In genomic region chr7:94314983-94315642, GRCm38 (mm10) we compare ENCODE assay signal across 19 mouse cellular contexts.
"Had no signal": no experiment of that assay in that cellular context is flagged by ENCODE, and none has a peak within 500 bp of the region (broad histone marks: within the 10 kb centered on the region; RNA-seq: fewer than 3 reads in every experiment).

No protein-coding gene starts in this region.

- H3K4me1 ChIP-seq: kidney, embryonic 15.5 days; liver, embryonic 13.5 days had no signal

- H3K9me3 ChIP-seq: kidney, embryonic 15.5 days; liver, embryonic 13.5 days had no signal

- H3K9ac ChIP-seq: kidney, embryonic 15.5 days; liver, embryonic 13.5 days had no signal

- DNase-seq: kidney, adult 8-10 months; kidney, postnatal 10 days; kidney, postnatal 36 days; layer of hippocampus, postnatal 36 days; liver, embryonic 13.5 days; lung, adult 2 months; lung, postnatal 14 days; lung, postnatal 4 days; midbrain, embryonic 14.5 days; right cerebral cortex, adult 18-20 months; right cerebral cortex, postnatal 14 days; right cerebral cortex, postnatal 4 days; thymus, adult 2 months; thymus, postnatal 14 days; thymus, postnatal 4 days had no signal

- H3K36me3 ChIP-seq: kidney, embryonic 15.5 days; liver, embryonic 13.5 days had no signal

- H3K27ac ChIP-seq: kidney, embryonic 15.5 days; left cerebral cortex, adult 2 months; liver, embryonic 13.5 days; stomach, postnatal 0 days had no signal

- H3K4me2 ChIP-seq: kidney, embryonic 15.5 days; liver, embryonic 13.5 days; midbrain, embryonic 11.5 days had no signal

- H3K4me3 ChIP-seq: kidney, embryonic 15.5 days; left cerebral cortex, adult 2 months; liver, embryonic 13.5 days had no signal

- H3K27me3 ChIP-seq: kidney, embryonic 15.5 days; liver, embryonic 13.5 days had no signal
